Mouse (Mus musculus): ENCODE results near the gene Ythdf1. TPM values are rescaled to one million over a fixed set of nuclear protein-coding genes. Genes with fewer than 3 reads are reported as not detected.

The Ythdf1 gene
- polyA plus RNA-seq (2014; fragmentation: Illumina TruSeq; extraction: RNeasy Lipid Tissue Mini Kit (QIAGEN cat#74804); ENCODE audit: low read depth, low replicate concordance), result 50.8 TPM

DNA sequence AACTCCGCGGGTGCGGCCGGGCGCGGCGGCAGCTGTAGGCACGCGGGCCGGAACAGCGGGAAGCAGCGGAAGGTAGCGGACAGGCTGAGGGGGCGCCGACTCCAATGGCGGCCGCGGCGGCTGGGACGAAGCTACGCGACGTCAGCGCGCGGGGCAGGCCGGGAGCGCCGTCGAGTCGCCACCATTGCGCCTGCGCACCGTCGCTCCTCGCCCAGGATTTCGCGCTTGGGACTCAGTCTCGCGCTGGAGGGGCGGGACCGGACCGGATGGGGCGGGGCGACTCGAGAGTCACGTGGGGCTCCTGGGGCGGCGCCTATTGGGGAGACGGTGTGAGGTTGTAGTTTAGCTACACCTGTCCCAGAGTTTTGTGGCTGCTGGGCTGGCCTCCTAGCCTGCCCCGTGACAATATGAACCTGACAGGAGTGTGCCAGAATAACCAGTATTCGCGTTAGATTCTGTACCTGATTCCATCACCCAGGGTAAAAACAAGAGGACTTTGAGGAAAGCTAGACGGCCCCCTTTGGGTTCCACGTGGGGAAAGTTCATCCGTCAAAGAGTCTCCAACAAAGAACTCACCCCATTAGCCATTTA lies at the start of gene Ythdf1:
TSS of gene Ythdf1 (minus strand) at position 140 of the 591 bp plus-strand sequence.

DNA sequence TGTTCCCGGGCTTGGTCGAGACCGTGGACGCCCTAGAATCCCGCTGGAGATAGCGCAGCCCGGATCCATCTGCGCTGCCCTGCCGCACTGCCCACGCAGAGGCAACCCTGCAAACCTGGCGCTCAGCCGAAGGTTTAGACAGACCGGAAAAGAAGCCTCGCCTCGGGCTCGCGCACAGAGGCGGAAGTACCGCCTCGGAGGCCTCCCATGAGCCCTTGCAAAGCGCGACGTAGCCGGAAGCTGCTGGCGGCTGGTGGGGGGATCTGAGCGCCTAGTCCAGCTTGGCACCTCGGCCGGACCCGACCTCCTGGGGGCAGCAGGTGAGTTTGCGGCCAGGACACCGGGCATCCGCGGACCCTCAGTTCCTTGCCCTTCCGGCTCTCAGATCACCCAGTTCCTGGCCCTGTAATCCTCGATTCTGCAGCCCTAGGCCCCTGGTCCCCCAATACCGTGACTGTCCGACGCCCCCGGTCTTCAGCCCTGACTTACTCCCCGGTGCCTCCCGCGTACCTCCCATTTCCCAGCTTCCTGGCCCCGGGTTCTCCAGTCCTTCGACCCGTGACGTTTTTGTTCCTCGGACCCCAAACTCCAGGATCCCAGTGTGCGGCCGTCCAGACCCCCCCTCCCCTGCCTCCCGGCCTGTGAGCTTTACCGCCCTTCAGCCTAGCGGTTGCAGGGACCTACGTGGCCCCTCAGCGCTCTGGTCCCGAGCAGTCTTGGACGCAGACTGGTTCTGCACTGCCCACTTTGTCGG lies 46.4 kb upstream of the Ythdf1 start, which contains the start of gene Arfgap1:
TSS of gene Arfgap1 (plus strand) at position 216 of the 754 bp plus-strand sequence.

DNA sequence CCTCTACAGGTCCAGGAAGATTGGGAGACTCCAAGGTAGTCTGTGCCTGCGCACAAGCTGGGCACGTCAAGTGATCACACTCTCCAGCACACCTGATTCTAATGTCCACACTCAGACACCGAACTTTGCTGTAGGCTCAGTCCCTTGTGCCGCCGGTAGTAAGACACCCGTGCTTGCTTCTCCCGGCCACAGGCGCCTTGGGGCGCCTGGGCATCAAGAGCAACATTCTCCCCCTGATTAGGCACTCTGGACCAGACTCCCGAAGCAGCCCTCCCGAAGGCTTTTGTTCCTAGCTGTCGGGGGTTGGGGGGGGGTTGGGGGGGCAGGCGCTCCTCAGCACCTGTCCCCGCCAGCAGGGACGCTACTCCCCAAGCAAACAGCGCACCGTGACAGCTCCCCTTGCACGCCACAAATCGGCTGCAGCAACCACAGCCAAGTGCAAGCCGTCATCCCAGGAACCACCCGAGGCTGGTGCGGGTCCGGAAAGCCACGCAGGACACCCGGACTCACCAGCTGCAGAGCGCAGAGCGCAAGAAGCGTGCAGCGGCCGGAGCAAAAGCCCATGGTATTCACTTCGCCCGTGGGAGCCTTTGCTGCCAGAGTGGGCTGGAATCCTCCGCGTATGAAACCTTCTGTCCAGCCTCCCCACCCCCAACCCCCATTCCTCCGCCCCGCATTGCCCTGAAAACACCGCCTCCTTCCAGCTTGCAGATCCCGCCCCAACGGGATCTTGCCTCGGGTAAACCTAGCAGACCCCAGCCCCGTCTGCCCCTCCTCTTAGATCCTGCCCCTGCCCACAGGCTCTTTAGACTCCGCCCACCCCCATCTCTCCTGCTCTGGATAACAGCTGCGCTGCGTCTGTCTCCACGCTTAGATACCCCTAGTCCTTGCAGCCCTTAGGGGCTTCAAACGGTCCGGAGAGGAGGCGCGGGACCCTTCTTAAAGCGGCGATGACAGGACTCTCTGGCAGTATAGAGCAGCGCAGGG lies 33.6 kb upstream of the Ythdf1 start, which contains the start of gene Nkain4:
TSS of gene Nkain4 (minus strand) at position 639 of the 987 bp plus-strand sequence.

DNA sequence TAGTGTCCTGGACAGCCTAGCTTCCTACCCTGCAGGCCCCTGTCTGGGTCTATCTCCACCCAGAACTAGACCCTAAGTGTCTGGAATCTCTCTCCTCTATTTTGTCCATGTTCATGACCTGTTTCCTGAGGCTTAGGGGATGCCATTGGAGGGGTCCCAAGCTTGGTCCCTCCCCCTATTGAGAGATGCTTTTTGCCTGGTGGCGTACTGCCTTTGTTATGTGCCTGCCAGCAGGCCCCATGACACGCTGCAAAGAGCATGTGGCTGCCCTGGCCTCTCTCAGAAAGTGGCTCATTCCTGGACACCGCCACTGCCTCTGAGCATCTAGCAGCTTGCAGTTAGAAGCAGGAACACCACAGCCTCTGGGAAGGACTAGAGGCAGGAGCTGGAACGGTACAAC lies 8.0 kb upstream of the Ythdf1 start, which contains the start of gene Birc7:
TSS of gene Birc7 (plus strand) at position 301 of the 400 bp plus-strand sequence.

Other genes starting within 250 kb of the Ythdf1 start
- gene Dido1, start 210.9 kb downstream of the Ythdf1 start, polyA plus RNA-seq (2014; fragmentation: Illumina TruSeq; extraction: RNeasy Lipid Tissue Mini Kit (QIAGEN cat#74804); ENCODE audit: low read depth, low replicate concordance), result 39.7 TPM
- 82.7 TPM for gene Gid8, start 210.8 kb downstream of the Ythdf1 start, polyA plus RNA-seq (2014; fragmentation: Illumina TruSeq; extraction: RNeasy Lipid Tissue Mini Kit (QIAGEN cat#74804); ENCODE audit: low read depth, low replicate concordance)
- gene Slc17a9, start 195.7 kb downstream of the Ythdf1 start, polyA plus RNA-seq (2014; fragmentation: Illumina TruSeq; extraction: RNeasy Lipid Tissue Mini Kit (QIAGEN cat#74804); ENCODE audit: low read depth, low replicate concordance), result 7.9 TPM
- not detected for gene Bhlhe23, start 144.0 kb downstream of the Ythdf1 start, polyA plus RNA-seq (2014; fragmentation: Illumina TruSeq; extraction: RNeasy Lipid Tissue Mini Kit (QIAGEN cat#74804); ENCODE audit: low read depth, low replicate concordance)
- not detected for gene Birc7, start 8.1 kb upstream of the Ythdf1 start, polyA plus RNA-seq (2014; fragmentation: Illumina TruSeq; extraction: RNeasy Lipid Tissue Mini Kit (QIAGEN cat#74804); ENCODE audit: low read depth, low replicate concordance)
- not detected for gene Nkain4, start 33.8 kb upstream of the Ythdf1 start, polyA plus RNA-seq (2014; fragmentation: Illumina TruSeq; extraction: RNeasy Lipid Tissue Mini Kit (QIAGEN cat#74804); ENCODE audit: low read depth, low replicate concordance)
- gene Arfgap1, start 46.3 kb upstream of the Ythdf1 start, polyA plus RNA-seq (2014; fragmentation: Illumina TruSeq; extraction: RNeasy Lipid Tissue Mini Kit (QIAGEN cat#74804); ENCODE audit: low read depth, low replicate concordance), result 10.4 TPM
- 0.16 TPM for gene Col20a1, start 65.6 kb upstream of the Ythdf1 start, polyA plus RNA-seq (2014; fragmentation: Illumina TruSeq; extraction: RNeasy Lipid Tissue Mini Kit (QIAGEN cat#74804); ENCODE audit: low read depth, low replicate concordance)
- gene Chrna4, start 122.6 kb upstream of the Ythdf1 start, polyA plus RNA-seq (2014; fragmentation: Illumina TruSeq; extraction: RNeasy Lipid Tissue Mini Kit (QIAGEN cat#74804); ENCODE audit: low read depth, low replicate concordance), result not detected
- 0.85 TPM for gene Kcnq2, start 214.4 kb upstream of the Ythdf1 start, polyA plus RNA-seq (2014; fragmentation: Illumina TruSeq; extraction: RNeasy Lipid Tissue Mini Kit (QIAGEN cat#74804); ENCODE audit: low read depth, low replicate concordance)
- gene Eef1a2, start 236.1 kb upstream of the Ythdf1 start, polyA plus RNA-seq (2014; fragmentation: Illumina TruSeq; extraction: RNeasy Lipid Tissue Mini Kit (QIAGEN cat#74804); ENCODE audit: low read depth, low replicate concordance), result not detected

All from sigmoid colon, adult 10 weeks (tissue).